Mouse (Mus musculus) brown adipose tissue, adult 24 weeks (tissue): ENCODE data around the gene Tgfbr2. TPM values are rescaled to one million over a fixed set of nuclear protein-coding genes. Genes with fewer than 3 reads are reported as not detected.

Experiments used
- H3K27ac ChIP-seq: fragments of 200-500 bp; replicated peaks from 2 replicates; pipeline ENCODE4 v1.5.1; 2012; ENCODE audit warnings: low read depth, mild to moderate bottlenecking, low read length
- H3K4me1 ChIP-seq: fragments of 200-500 bp; 2 replicates; pipeline ENCODE4 v1.6.1; 2012; ENCODE audit warnings: low read length, mixed read lengths; ENCODE audit not compliant: control insufficient read depth, insufficient read depth, insufficient read length
- H3K4me3 ChIP-seq: fragments of 200-500 bp; 2 replicates; pipeline ENCODE4 v1.5.1; 2012; ENCODE audit warnings: low read depth, mild to moderate bottlenecking, low read length, moderate library complexity; ENCODE audit not compliant: insufficient read depth
- polyA plus RNA-seq: library from polyadenylated mRNA; stranded (reverse); fragments of >200 nt; gene quantifications from 2 replicates; pipeline ENCODE4 v1.2.4, GENCODE M21; 2012; ENCODE audit not compliant: missing spikeins, insufficient read depth, insufficient read length

Gene Tgfbr2
- polyA plus RNA-seq, 1 experiment, result 60.5 TPM

GRCm38 (mm10) chr9:116098724-116099595, 76.2 kb downstream of the Tgfbr2 start:
- peaks cover 16% of the 10 kb centered on the region for H3K4me1 ChIP-seq
- no peak overlapping the region for H3K27ac ChIP-seq
- no peak overlapping the region for H3K4me3 ChIP-seq

GRCm38 (mm10) chr9:116091921-116092320, 83.2 kb downstream of the Tgfbr2 start:
- Histone ChIP-seq H3K4me3 (no peak overlapping the region), H3K27ac (no peak overlapping the region), H3K4me1 (peaks cover 8% of the 10 kb centered on the region; the same call in 1 of the 2 replicates)

DNA sequence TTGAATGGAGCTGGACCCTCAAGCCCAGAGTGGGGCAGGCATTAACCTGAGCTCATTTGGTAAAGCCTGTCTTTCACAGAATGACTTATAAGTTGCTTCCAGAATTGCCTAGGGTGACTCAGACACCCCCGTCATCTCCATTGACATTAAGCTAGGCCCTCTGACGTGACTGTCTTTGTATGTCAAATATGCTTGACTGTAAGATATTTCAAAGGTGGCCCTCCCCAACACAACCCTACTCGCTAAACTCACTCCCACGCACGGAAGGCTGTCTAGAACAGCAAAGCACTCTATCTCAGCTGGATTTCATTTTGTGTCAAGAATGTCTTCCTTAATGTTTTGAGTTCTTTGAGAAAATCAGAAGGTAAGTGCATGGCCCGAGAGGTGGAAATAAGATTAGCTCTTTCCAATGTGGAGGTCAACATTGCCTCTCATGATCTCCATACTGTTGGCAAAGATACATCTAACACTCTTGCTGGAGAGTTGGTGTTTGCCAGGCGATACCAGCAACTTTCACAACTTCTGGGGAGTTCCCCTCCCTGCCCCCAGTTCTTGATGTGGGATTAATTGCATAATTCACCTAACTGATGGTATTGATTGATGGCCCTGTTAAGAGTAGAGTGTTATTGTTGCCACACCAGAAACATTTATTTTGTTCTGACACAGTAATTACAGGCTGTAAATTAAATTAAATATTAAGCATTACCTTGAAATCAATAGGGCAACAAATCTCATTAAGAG, 83.9 kb downstream of the Tgfbr2 start:
- no peak overlapping the region for H3K27ac ChIP-seq
- H3K4me1 ChIP-seq, result peaks cover 8% of the 10 kb centered on the region; the same call in 1 of the 2 replicates
- no peak overlapping the region for H3K4me3 ChIP-seq

- Histone ChIP-seq H3K4me1 (peaks cover 8% of the 10 kb centered on the region), H3K27ac (no peak overlapping the region), H3K4me3 (no peak overlapping the region)
These were observed 84.9 kb downstream of the Tgfbr2 start for GRCm38 (mm10) chr9:116090296-116090695.

GRCm38 (mm10) chr9:116088912-116089311, 86.2 kb downstream of the Tgfbr2 start:
- H3K4me1 ChIP-seq, result peaks cover 11% of the 10 kb centered on the region
- no peak overlapping the region for H3K4me3 ChIP-seq
- no peak overlapping the region for H3K27ac ChIP-seq

GRCm38 (mm10) chr9:116087880-116088279, 87.3 kb downstream of the Tgfbr2 start:
- H3K4me1 ChIP-seq, result peaks cover 14% of the 10 kb centered on the region
- no peak overlapping the region for H3K27ac ChIP-seq
- H3K4me3 ChIP-seq, result no peak overlapping the region

DNA sequence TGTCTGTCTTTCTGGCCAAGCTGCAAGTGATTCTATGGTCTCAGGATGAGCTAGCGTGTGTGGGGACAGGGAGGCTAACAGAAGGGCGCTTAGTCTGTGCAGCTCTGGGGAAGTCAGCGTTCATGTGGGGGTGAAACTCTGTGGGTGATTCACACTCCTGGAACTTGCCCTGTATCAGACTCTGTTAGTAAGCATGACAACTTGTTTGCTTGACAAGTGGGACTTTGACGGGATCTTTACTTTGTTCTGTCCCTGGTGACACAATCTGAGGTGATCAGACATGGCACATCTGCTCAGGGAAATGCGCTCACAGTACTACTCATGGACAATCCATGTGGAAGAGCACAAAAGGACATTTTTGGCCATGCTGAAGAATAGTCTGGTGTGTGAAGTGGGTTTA, 87.9 kb downstream of the Tgfbr2 start:
- H3K27ac ChIP-seq, result no peak overlapping the region
- peaks cover 10% of the 10 kb centered on the region for H3K4me1 ChIP-seq
- H3K4me3 ChIP-seq, result no peak overlapping the region

- H3K4me1 ChIP-seq, result peaks cover 7% of the 10 kb centered on the region
- H3K4me3 ChIP-seq, result no peak overlapping the region
- no peak overlapping the region for H3K27ac ChIP-seq
These were observed 89.2 kb downstream of the Tgfbr2 start for GRCm38 (mm10) chr9:116085999-116086398.

- H3K4me3 ChIP-seq, result no peak overlapping the region
- no peak overlapping the region for H3K27ac ChIP-seq
- H3K4me1 ChIP-seq, result peaks cover 7% of the 10 kb centered on the region
These were observed 90.7 kb downstream of the Tgfbr2 start for GRCm38 (mm10) chr9:116084324-116084931.

- H3K27ac ChIP-seq, result 0 out of 2 replicates have a peak overlapping the region, but pooled peaks have one; percentile 34
- peaks cover 7% of the 10 kb centered on the region for H3K4me1 ChIP-seq
- no peak overlapping the region for H3K4me3 ChIP-seq
These were observed 91.3 kb downstream of the Tgfbr2 start for GRCm38 (mm10) chr9:116083726-116084323.

GRCm38 (mm10) chr9:116083300-116083699, 91.9 kb downstream of the Tgfbr2 start:
- H3K27ac ChIP-seq, result no peak overlapping the region
- peaks cover 7% of the 10 kb centered on the region for H3K4me1 ChIP-seq
- no peak overlapping the region for H3K4me3 ChIP-seq

DNA sequence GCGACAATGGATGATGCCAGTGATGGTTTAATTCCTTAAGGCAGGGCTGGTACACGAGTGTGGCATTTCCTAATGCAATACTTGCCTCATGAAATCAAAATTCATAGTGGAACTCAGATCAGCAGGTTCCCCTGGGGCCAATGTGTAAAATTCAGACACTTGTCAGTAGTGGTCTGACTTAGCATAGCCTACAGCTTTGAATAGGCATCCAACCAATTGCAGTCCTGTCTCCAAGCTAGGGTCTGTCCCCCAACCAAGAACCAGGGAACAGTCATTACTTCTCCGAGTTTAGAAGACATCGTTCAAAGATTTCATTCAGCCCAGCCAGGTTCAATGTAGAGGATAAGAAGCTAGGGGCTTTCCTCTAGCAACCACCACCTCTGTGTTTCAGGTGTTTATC, 93.4 kb downstream of the Tgfbr2 start:
- H3K4me1 ChIP-seq, result peaks cover 7% of the 10 kb centered on the region
- H3K4me3 ChIP-seq, result no peak overlapping the region
- no peak overlapping the region for H3K27ac ChIP-seq

- H3K4me3 ChIP-seq, result no peak overlapping the region
- H3K27ac ChIP-seq, result no peak overlapping the region
- H3K4me1 ChIP-seq, result no peaks in the 10 kb centered on the region
These were observed 97.7 kb downstream of the Tgfbr2 start for GRCm38 (mm10) chr9:116077419-116077818.

DNA sequence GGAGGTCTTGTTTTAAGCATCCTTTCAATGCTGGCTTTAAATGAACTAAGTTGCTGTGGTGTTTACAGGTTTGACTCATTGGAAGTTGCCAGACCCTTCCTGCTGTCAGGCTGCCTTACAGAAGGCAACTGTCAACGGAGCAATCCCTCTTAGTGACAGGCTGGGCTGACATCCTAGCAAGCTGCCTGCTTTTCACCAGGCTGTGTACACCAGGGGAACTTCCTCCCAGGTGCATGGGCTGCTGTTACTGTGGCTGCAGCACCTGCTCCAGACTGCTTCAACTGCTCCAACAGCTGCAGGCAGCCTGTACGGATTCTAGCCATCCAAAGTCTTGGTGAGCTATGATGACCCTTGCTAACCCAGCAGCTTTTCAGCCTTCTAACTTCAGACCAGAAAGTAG, 98.2 kb downstream of the Tgfbr2 start:
- Histone ChIP-seq H3K4me3 (no peak overlapping the region), H3K27ac (no peak overlapping the region), H3K4me1 (no peaks in the 10 kb centered on the region)

DNA sequence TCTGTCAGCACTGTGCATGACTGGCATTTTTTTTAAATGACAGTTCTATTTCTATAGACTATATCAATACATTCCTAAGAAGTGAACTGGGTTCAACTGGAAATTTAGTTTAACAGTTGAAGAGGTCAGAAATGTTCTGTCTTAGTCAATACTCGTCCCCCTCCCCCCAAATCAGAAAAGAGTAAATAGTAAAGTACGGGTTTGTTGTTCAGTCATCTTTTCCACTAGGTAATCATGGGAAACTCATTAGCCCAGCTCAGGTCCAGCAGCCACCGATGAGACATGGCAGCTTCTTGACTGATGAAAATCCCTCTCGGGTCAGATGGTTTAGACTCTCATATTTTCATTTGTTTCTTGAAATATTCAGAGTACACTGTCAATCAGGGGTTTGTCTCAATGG, 99.0 kb downstream of the Tgfbr2 start:
- H3K4me3 ChIP-seq, result no peak overlapping the region
- no peak overlapping the region for H3K27ac ChIP-seq
- no peaks in the 10 kb centered on the region for H3K4me1 ChIP-seq
